Mouse (Mus musculus): ENCODE results near the gene Sox10. TPM values are rescaled to one million over a fixed set of nuclear protein-coding genes. Genes with fewer than 3 reads are reported as not detected.

The Sox10 gene
- total and polyA plus RNA-seq, 2 experiments from 2014 or later = 0.12 to 0.53 TPM

DNA sequence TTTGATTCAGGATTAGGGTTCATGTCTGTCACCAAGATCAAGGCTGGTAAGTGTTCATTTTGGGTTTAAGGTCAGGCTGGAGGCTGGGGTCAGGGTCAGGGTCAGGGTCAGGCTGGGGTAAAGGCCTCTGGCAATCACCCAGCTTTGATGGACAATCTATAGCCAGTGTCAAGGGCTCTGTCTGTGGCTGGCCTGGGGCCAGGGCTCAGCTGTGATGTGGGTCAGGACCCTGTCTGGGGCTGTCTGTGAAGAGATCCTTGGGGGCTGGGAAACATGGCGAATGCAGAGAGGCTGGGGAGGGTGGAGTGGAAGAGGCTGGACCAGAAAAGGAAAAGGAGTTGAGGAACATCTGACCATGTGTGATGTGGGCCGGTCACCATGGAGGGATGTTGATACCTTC is 29.9 kb upstream of the Sox10 start:
- Histone ChIP-seq H3K4me3 (ENCODE audit: low read depth, low read length) (no peak overlapping the region), H3K27ac (ENCODE audit: low read depth) (no peak overlapping the region; the same call in 1 of the 2 replicates), H3K9me3 (replicated peaks; ENCODE audit: control insufficient read depth, low read length) (no peaks in the 10 kb centered on the region), H3K9ac (replicated peaks; ENCODE audit: low read depth, low read length) (no peak overlapping the region), H3K4me2 (ENCODE audit: low read depth, low read length) (no peak overlapping the region), H3K36me3 (replicated peaks; ENCODE audit: control insufficient read depth, insufficient read depth, low read length) (no peaks in the 10 kb centered on the region), H3K27me3 (ENCODE audit: control insufficient read depth, insufficient read depth, low read length) (no peaks in the 10 kb centered on the region), H3K4me1 (ENCODE audit: control insufficient read depth, insufficient read depth) (peaks cover 10% of the 10 kb centered on the region; the same call in 1 of the 2 replicates)
- ATAC-seq (ENCODE audit: insufficient read depth, low read depth) (no peak), DNase-seq (ENCODE audit: low spot score) (no peak)
- 87% methylated on average over 2 of the region's 2 CpGs for WGBS
- no peak for TF ChIP-seq CTCF (IDR thresholded peaks at IDR 0.05; ENCODE audit: low read depth)
- no peak for TF ChIP-seq EP300 (IDR thresholded peaks at IDR 0.05; ENCODE audit: low read depth)

DNA sequence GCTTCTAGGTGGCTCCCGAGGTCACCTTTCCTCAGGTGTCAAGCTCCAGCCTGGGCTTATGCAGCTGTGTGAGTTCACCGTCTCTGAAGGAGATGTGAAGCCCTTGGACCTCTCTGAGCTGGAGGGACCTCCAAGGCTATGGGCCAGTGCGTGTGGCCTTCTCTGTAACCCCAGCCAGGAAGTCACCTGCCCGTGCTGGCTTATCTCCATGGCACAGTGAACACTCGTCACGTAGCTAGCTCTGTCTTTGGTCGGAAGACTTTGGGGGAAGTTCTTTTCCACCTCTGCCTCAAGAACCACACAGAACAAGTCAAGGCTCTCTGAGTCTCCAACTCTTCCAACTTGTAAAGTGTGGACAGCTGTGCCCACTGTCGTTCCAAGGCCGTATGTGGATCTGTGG is 29.0 kb upstream of the Sox10 start:
- no peaks in the 10 kb centered on the region for H3K27me3 ChIP-seq (ENCODE audit: control insufficient read depth, insufficient read depth, low read length)
- H3K36me3 ChIP-seq (replicated peaks; ENCODE audit: control insufficient read depth, insufficient read depth, low read length) = no peaks in the 10 kb centered on the region
- no peak overlapping the region for H3K27ac ChIP-seq (ENCODE audit: low read depth)
- no peaks in the 10 kb centered on the region for H3K9me3 ChIP-seq (replicated peaks; ENCODE audit: control insufficient read depth, low read length)
- no peak for TF ChIP-seq CTCF (IDR thresholded peaks at IDR 0.05; ENCODE audit: low read depth)
- TF ChIP-seq EP300 (IDR thresholded peaks at IDR 0.05; ENCODE audit: low read depth) = no peak
- H3K9ac ChIP-seq (replicated peaks; ENCODE audit: low read depth, low read length) = no peak overlapping the region
- H3K4me2 ChIP-seq (ENCODE audit: low read depth, low read length) = no peak overlapping the region
- ATAC-seq (ENCODE audit: insufficient read depth, low read depth) (no peak), DNase-seq (ENCODE audit: low spot score) (no peak)
- 45% methylated on average over 9 of the region's 9 CpGs for WGBS
- H3K4me3 ChIP-seq (ENCODE audit: low read depth, low read length) = no peak overlapping the region
- H3K4me1 ChIP-seq (ENCODE audit: control insufficient read depth, insufficient read depth) = peaks cover 10% of the 10 kb centered on the region; the same call in 1 of the 2 replicates

GRCm38 (mm10) chr15:79192885-79193845 is 28.1 kb upstream of the Sox10 start:
- H3K9me3 ChIP-seq (replicated peaks; ENCODE audit: control insufficient read depth, low read length) = no peaks in the 10 kb centered on the region
- H3K4me1 ChIP-seq (ENCODE audit: control insufficient read depth, insufficient read depth) = peaks cover 10% of the 10 kb centered on the region; the same call in 1 of the 2 replicates
- H3K9ac ChIP-seq (replicated peaks; ENCODE audit: low read depth, low read length) = peak overlapping the region; percentile 7; the same call in 1 of the 2 replicates
- peak overlapping the region; percentile 69 for H3K27ac ChIP-seq (ENCODE audit: low read depth)
- H3K36me3 ChIP-seq (replicated peaks; ENCODE audit: control insufficient read depth, insufficient read depth, low read length) = no peaks in the 10 kb centered on the region
- no peak overlapping the region for H3K4me3 ChIP-seq (ENCODE audit: low read depth, low read length)
- WGBS = 33% methylated on average over 26 of the region's 27 CpGs
- H3K4me2 ChIP-seq (ENCODE audit: low read depth, low read length) = peak overlapping the region; percentile 30
- TF ChIP-seq CTCF (IDR thresholded peaks at IDR 0.05; ENCODE audit: low read depth) (no peak), EP300 (IDR thresholded peaks at IDR 0.05; ENCODE audit: low read depth) (no peak)
- H3K27me3 ChIP-seq (ENCODE audit: control insufficient read depth, insufficient read depth, low read length) = no peaks in the 10 kb centered on the region
- DNase-seq (ENCODE audit: low spot score) (peak; percentile 61), ATAC-seq (ENCODE audit: insufficient read depth, low read depth) (peak; percentile 59)

GRCm38 (mm10) chr15:79192450-79192849 is 27.4 kb upstream of the Sox10 start:
- DNase-seq (ENCODE audit: low spot score) (no peak), ATAC-seq (ENCODE audit: insufficient read depth, low read depth) (no peak)
- Histone ChIP-seq H3K4me2 (ENCODE audit: low read depth, low read length) (peak overlapping the region; percentile 30; the same call in 1 of the 2 replicates), H3K36me3 (replicated peaks; ENCODE audit: control insufficient read depth, insufficient read depth, low read length) (no peaks in the 10 kb centered on the region), H3K9ac (replicated peaks; ENCODE audit: low read depth, low read length) (no peak overlapping the region), H3K27me3 (ENCODE audit: control insufficient read depth, insufficient read depth, low read length) (no peaks in the 10 kb centered on the region), H3K4me1 (ENCODE audit: control insufficient read depth, insufficient read depth) (peaks cover 10% of the 10 kb centered on the region; the same call in 1 of the 2 replicates), H3K27ac (ENCODE audit: low read depth) (peak overlapping the region; percentile 69), H3K9me3 (replicated peaks; ENCODE audit: control insufficient read depth, low read length) (no peaks in the 10 kb centered on the region), H3K4me3 (ENCODE audit: low read depth, low read length) (no peak overlapping the region)
- TF ChIP-seq EP300 (IDR thresholded peaks at IDR 0.05; ENCODE audit: low read depth) (no peak), CTCF (IDR thresholded peaks at IDR 0.05; ENCODE audit: low read depth) (no peak)
- 84% methylated on average over 6 of the region's 6 CpGs for WGBS

GRCm38 (mm10) chr15:79191426-79191825 is 26.4 kb upstream of the Sox10 start:
- H3K4me2 ChIP-seq (ENCODE audit: low read depth, low read length) = no peak overlapping the region
- ATAC-seq (ENCODE audit: insufficient read depth, low read depth) (no peak), DNase-seq (ENCODE audit: low spot score) (no peak)
- 90% methylated on average over 2 of the region's 2 CpGs for WGBS
- H3K4me1 ChIP-seq (ENCODE audit: control insufficient read depth, insufficient read depth) = peaks cover 10% of the 10 kb centered on the region; the same call in 1 of the 2 replicates
- no peak overlapping the region for H3K9ac ChIP-seq (replicated peaks; ENCODE audit: low read depth, low read length)
- H3K27ac ChIP-seq (ENCODE audit: low read depth) = no peak overlapping the region
- no peaks in the 10 kb centered on the region for H3K36me3 ChIP-seq (replicated peaks; ENCODE audit: control insufficient read depth, insufficient read depth, low read length)
- TF ChIP-seq CTCF (IDR thresholded peaks at IDR 0.05; ENCODE audit: low read depth) (no peak), EP300 (IDR thresholded peaks at IDR 0.05; ENCODE audit: low read depth) (no peak)
- H3K4me3 ChIP-seq (ENCODE audit: low read depth, low read length) = no peak overlapping the region
- H3K27me3 ChIP-seq (ENCODE audit: control insufficient read depth, insufficient read depth, low read length) = no peaks in the 10 kb centered on the region
- H3K9me3 ChIP-seq (replicated peaks; ENCODE audit: control insufficient read depth, low read length) = no peaks in the 10 kb centered on the region
